Mouse (Mus musculus) myocyte (in vitro differentiated cells): ENCODE data around the gene Scml4.

Source experiments
- CEBPB ChIP-seq: IDR thresholded peaks from 2 replicates; pipeline ENCODE4 v1.6.1; 2011; ENCODE audit warnings: mild to moderate bottlenecking, moderate library complexity; ENCODE audit not compliant: poor library complexity, insufficient read depth, severe bottlenecking
- E2F4 ChIP-seq: IDR thresholded peaks from one replicate; pipeline ENCODE4 v1.6.1; 2011; ENCODE audit warnings: mild to moderate bottlenecking, control low read depth, moderate library complexity; ENCODE audit not compliant: insufficient read depth
- MAX ChIP-seq: IDR thresholded peaks from one replicate; pipeline ENCODE4 v1.6.1; 2011; ENCODE audit warnings: low read depth, mild to moderate bottlenecking, control low read depth
- MYOD1 ChIP-seq, 3 experiments: IDR thresholded peaks; one replicate each; pipeline ENCODE4 v1.6.1; 2011; ENCODE audit warnings: control low read depth in 2 of 3, low read depth in 2 of 3, mild to moderate bottlenecking in 2 of 3, moderate library complexity in 1 of 3; ENCODE audit not compliant: insufficient read length in 2 of 3, control insufficient read depth in 1 of 3
- MYOG ChIP-seq, 3 experiments: IDR thresholded peaks; one replicate each; pipeline ENCODE4 v1.6.1; 2011; ENCODE audit warnings: control low read depth in 2 of 3, low read depth in 2 of 3, mild to moderate bottlenecking in 2 of 3; ENCODE audit not compliant: insufficient read length in 2 of 3, control insufficient read depth in 1 of 3, insufficient read depth in 1 of 3
- POLR2A ChIP-seq: IDR thresholded peaks from one replicate; pipeline ENCODE4 v1.6.1; 2011; ENCODE audit warnings: low read depth, mild to moderate bottlenecking, control low read depth, moderate library complexity; ENCODE audit not compliant: insufficient read length
- POLR2AphosphoS2 ChIP-seq: IDR thresholded peaks from one replicate; pipeline ENCODE4 v1.6.1; 2011; ENCODE audit warnings: low read depth, control low read depth; ENCODE audit not compliant: insufficient read length
- SRF ChIP-seq: IDR thresholded peaks from one replicate; pipeline ENCODE4 v1.6.1; 2011; ENCODE audit warnings: low read depth; ENCODE audit not compliant: control insufficient read depth, insufficient read length
- TCF12 ChIP-seq: IDR thresholded peaks from one replicate; pipeline ENCODE4 v1.6.1; 2011; ENCODE audit warnings: mild to moderate bottlenecking, control low read depth; ENCODE audit not compliant: poor library complexity, insufficient read depth, severe bottlenecking
- TCF3 ChIP-seq: IDR thresholded peaks from one replicate; pipeline ENCODE4 v1.6.1; 2011; ENCODE audit warnings: low read depth, control low read depth; ENCODE audit not compliant: insufficient read length
- USF1 ChIP-seq: IDR thresholded peaks from one replicate; pipeline ENCODE4 v1.6.1; 2011; ENCODE audit warnings: low read depth, mild to moderate bottlenecking, control low read depth, moderate library complexity

- TF ChIP-seq SRF (no peak), POLR2A (no peak), USF1 (no peak), E2F4 (no peak), MYOG (IDR thresholded peaks at IDR 0.05; ENCODE audit: control insufficient read depth in 1 of 3, insufficient read depth in 1 of 3, insufficient read length in 2 of 3, low read depth in 2 of 3) (no peak), MAX (no peak), TCF12 (no peak), MYOD1 (IDR thresholded peaks at IDR 0.05; ENCODE audit: control insufficient read depth in 1 of 3, insufficient read length in 2 of 3, low read depth in 2 of 3) (no peak), CEBPB (no peak), TCF3 (no peak), POLR2AphosphoS2 (no peak)
These were observed 18.5 kb upstream of the Scml4 start for GRCm38 (mm10) chr10:42841531-42842195.
